Mouse (Mus musculus): ENCODE data around the gene Ush1c. TPM values are rescaled to one million over a fixed set of nuclear protein-coding genes. Genes with fewer than 3 reads are reported as not detected.
"Not testable (repeated sequence)": the region's sequence is repeated elsewhere in the genome, so short reads cannot be mapped to it uniquely, and the experiment has no call there.

Gene Ush1c
- polyA plus RNA-seq, 1 experiment from 2014 or later = 36.8 TPM

DNA sequence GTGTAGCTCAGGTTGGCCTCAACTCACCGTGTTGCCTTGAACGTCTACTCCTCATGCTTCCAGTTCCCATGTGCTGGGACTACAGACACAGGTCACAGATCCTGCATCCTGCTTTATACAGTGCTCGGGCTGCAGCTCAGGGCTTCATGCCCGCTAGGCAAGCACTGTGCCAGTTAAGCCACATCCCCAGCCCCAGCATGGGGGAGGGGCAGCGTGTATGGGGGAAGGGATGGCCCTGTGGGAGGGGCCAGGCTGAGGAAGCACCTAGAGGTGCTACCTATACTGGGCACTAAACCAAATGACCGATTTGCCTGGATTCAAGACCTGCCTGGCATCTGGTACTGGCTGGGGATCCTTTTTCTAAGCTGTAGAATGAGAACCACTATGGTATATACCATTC lies 38.3 kb downstream of the Ush1c start:
- Histone ChIP-seq H3K27ac (ENCODE audit: low read depth) (no peak overlapping the region), H3K4me1 (replicated peaks; ENCODE audit: control insufficient read depth, insufficient read depth, low read length) (no peaks in the 10 kb centered on the region), H3K9ac (ENCODE audit: low read length) (no peak overlapping the region), H3K4me2 (ENCODE audit: low read length) (no peak overlapping the region), H3K27me3 (replicated peaks; ENCODE audit: control insufficient read depth, insufficient read depth, low read length) (no peaks in the 10 kb centered on the region), H3K4me3 (ENCODE audit: low read depth, low read length) (no peak overlapping the region), H3K36me3 (ENCODE audit: control insufficient read depth, insufficient read depth, low read length) (no peaks in the 10 kb centered on the region), H3K9me3 (ENCODE audit: control insufficient read depth, low read length) (no peaks in the 10 kb centered on the region)
- ATAC-seq (replicated peaks; ENCODE audit: low FRiP score, low TSS enrichment, low read depth) = no peak
- WGBS = 73% methylated on average over 6 of the region's 6 CpGs
- DNase-seq (ENCODE audit: low spot score) = no peak

DNA sequence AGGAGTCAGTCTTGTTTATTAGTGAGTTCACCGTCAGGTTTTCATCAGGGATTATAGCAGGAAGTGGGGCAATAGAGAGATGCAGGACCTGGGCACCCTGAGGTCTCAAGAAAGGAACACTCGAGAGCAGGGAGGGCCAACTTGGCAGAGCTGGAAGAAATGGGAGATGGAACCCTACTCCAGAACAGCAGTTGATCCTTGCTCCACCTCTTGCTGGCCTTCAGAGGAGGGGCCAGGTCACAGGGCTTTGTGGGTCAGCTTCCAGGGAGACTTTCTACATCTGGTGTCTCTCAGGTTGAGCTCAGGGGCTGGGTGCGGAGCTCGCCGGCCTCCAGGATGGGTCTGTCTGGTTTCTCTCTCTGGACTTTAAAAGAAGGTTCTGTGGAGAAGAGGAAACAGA lies 42.9 kb downstream of the Ush1c start:
- Histone ChIP-seq H3K9me3 (ENCODE audit: control insufficient read depth, low read length) (no peaks in the 10 kb centered on the region), H3K4me2 (ENCODE audit: low read length) (no peak overlapping the region), H3K4me3 (ENCODE audit: low read depth, low read length) (no peak overlapping the region), H3K4me1 (replicated peaks; ENCODE audit: control insufficient read depth, insufficient read depth, low read length) (no peaks in the 10 kb centered on the region), H3K27ac (ENCODE audit: low read depth) (no peak overlapping the region), H3K9ac (ENCODE audit: low read length) (no peak overlapping the region), H3K27me3 (replicated peaks; ENCODE audit: control insufficient read depth, insufficient read depth, low read length) (no peaks in the 10 kb centered on the region), H3K36me3 (ENCODE audit: control insufficient read depth, insufficient read depth, low read length) (no peaks in the 10 kb centered on the region)
- DNase-seq (ENCODE audit: low spot score) (no peak), ATAC-seq (replicated peaks; ENCODE audit: low FRiP score, low TSS enrichment, low read depth) (no peak)
- WGBS = 72% methylated on average over 5 of the region's 5 CpGs

DNA sequence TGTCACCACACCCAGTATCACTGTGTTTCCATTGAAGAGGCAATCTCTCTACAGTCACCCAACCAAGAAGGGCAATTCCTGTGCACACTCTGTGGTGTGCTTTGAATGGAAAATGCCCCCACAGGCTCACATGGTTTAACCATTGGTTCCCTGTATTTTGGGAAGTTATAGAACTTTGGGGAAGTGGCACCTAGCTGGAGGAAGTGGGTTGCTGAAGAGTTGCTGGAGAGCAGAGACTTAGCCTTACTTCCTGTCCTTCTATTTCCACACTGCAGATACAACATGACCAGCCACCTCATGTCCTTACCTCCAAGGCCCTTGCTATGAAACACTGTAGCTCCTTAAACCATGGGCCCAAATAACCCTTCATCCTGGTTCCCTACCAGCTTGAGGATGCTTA lies 54.1 kb downstream of the Ush1c start:
- H3K9ac ChIP-seq (ENCODE audit: low read length) = no peak overlapping the region
- H3K27ac ChIP-seq (ENCODE audit: low read depth) = no peak overlapping the region

DNA sequence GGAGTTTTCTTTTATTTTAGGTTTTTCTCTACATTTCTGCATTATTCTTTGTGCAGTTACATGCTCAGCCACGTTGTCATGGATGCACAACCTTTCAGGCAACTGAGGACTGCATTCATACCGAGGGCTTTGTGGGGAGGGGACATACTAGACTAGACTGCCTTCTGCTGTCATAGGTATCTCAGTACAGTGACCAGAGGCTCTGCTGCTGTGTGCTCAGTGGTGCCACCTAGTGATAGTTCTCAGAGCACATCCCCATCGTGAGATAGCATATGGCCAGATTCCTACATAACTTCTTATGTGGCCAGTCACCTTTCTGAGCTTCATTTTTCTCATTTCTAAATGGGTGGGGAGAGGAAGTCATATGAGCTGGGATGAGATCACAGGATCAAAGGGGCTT lies 56.7 kb downstream of the Ush1c start:
- H3K27me3 ChIP-seq (replicated peaks; ENCODE audit: control insufficient read depth, insufficient read depth, low read length) = peaks cover 30% of the 10 kb centered on the region
- no peaks in the 10 kb centered on the region for H3K9me3 ChIP-seq (ENCODE audit: control insufficient read depth, low read length)
- H3K27ac ChIP-seq (ENCODE audit: low read depth) = no peak overlapping the region
- no peak overlapping the region for H3K4me3 ChIP-seq (ENCODE audit: low read depth, low read length)
- H3K9ac ChIP-seq (ENCODE audit: low read length) = no peak overlapping the region
- no peak for ATAC-seq (replicated peaks; ENCODE audit: low FRiP score, low TSS enrichment, low read depth)
- H3K4me2 ChIP-seq (ENCODE audit: low read length) = no peak overlapping the region
- WGBS = 4% methylated on average over 3 of the region's 3 CpGs
- H3K4me1 ChIP-seq (replicated peaks; ENCODE audit: control insufficient read depth, insufficient read depth, low read length) = peaks cover 5% of the 10 kb centered on the region
- H3K36me3 ChIP-seq (ENCODE audit: control insufficient read depth, insufficient read depth, low read length) = no peaks in the 10 kb centered on the region
- DNase-seq (ENCODE audit: low spot score) = peak; percentile 71

More for the DNA sequence above, 54.1 kb downstream of the Ush1c start:
- H3K4me2 ChIP-seq (ENCODE audit: low read length) = no peak overlapping the region
- no peaks in the 10 kb centered on the region for H3K36me3 ChIP-seq (ENCODE audit: control insufficient read depth, insufficient read depth, low read length)
- peaks cover 5% of the 10 kb centered on the region for H3K4me1 ChIP-seq (replicated peaks; ENCODE audit: control insufficient read depth, insufficient read depth, low read length)
- no peaks in the 10 kb centered on the region for H3K9me3 ChIP-seq (ENCODE audit: control insufficient read depth, low read length)
- no peak for DNase-seq (ENCODE audit: low spot score)
- peaks cover 18% of the 10 kb centered on the region for H3K27me3 ChIP-seq (replicated peaks; ENCODE audit: control insufficient read depth, insufficient read depth, low read length)
- no peak for ATAC-seq (replicated peaks; ENCODE audit: low FRiP score, low TSS enrichment, low read depth)
- H3K4me3 ChIP-seq (ENCODE audit: low read depth, low read length) = no peak overlapping the region

DNA sequence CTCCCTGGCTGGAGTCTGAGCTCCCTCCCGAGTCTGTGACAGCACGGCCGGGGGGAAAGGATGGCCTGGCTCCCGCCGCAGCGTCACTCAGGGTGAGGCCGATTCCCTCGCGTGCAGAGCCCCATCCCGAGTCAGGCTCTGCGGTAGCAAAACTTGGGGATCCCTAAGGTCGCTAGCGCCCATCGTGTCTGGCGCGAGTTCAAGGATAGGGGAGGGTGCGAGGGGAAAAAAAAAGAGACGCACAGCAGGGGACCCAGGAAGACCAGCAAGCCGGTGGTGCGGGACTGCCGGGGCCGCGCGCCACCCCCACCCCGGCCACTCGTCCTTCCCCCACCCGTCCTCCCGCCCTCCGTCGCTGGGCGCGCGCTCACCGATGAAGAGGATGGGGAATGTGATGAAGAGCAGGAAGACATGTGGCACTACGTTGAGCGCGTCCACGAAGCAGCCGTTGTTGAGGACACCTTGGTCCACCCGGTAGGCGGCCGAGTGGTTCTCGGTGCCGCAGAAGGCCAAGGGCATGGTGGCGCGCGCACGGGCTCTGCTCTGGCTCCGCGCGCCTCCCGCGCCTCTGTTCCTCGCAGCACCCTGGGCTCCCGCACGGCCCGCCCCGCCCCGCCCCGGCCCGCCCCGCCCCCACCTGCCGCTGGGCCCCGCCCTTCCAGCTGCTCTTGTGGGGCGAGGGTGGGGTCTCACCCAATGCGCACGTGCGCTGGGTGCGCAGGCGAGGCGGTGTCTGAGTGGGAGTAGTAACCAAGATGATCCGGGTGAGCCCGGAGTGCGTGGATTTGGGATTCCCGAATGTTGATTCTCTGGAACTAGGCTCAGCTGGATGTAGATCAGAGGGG lies 58.6 kb downstream of the Ush1c start, which contains the start of gene Abcc8:
TSS of gene Abcc8 (minus strand) at position 603 of the 845 bp plus-strand sequence.
- peaks cover 30% of the 10 kb centered on the region for H3K27me3 ChIP-seq (replicated peaks; ENCODE audit: control insufficient read depth, insufficient read depth, low read length)

DNA sequence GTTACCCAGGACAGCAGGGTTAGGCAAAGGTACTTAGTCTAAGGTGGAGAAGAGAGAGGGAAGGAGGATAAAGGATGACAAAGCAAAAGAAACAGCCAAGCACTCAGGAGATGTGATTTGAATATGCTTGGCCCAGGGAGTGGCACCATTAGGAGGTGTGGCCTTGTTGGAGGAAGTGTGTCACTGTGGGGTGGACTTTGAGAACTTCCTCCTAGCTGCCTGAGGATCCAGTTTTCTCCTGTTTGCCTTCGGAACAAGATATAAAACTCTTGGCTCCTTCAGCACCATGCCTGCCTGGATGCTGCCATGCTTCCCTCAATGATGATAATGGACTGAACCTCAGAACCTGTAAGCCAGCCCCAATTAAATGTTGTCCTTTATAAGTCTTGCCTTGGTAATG lies 69.3 kb downstream of the Ush1c start:
- H3K4me3 ChIP-seq (ENCODE audit: low read depth, low read length); ATAC-seq (replicated peaks; ENCODE audit: low FRiP score, low TSS enrichment, low read depth); H3K9me3 ChIP-seq (ENCODE audit: control insufficient read depth, low read length); H3K4me1 ChIP-seq (replicated peaks; ENCODE audit: control insufficient read depth, insufficient read depth, low read length); H3K27ac ChIP-seq (ENCODE audit: low read depth); H3K27me3 ChIP-seq (replicated peaks; ENCODE audit: control insufficient read depth, insufficient read depth, low read length); H3K36me3 ChIP-seq (ENCODE audit: control insufficient read depth, insufficient read depth, low read length); H3K4me2 ChIP-seq (ENCODE audit: low read length); H3K9ac ChIP-seq (ENCODE audit: low read length); DNase-seq (ENCODE audit: low spot score): not testable (repeated sequence)
- WGBS = 71% methylated on average over 1 of the region's 1 CpGs

More for the DNA sequence above, 58.6 kb downstream of the Ush1c start, which contains the start of gene Abcc8:
- Histone ChIP-seq H3K36me3 (ENCODE audit: control insufficient read depth, insufficient read depth, low read length) (no peaks in the 10 kb centered on the region), H3K9ac (ENCODE audit: low read length) (no peak within 1 kb of the TSS), H3K4me1 (replicated peaks; ENCODE audit: control insufficient read depth, insufficient read depth, low read length) (peaks cover 5% of the 10 kb centered on the region), H3K4me2 (ENCODE audit: low read length) (peak within 1 kb of the TSS; percentile 83), H3K4me3 (ENCODE audit: low read depth, low read length) (peak within 1 kb of the TSS; percentile 42), H3K9me3 (ENCODE audit: control insufficient read depth, low read length) (no peaks in the 10 kb centered on the region), H3K27ac (ENCODE audit: low read depth) (no peak within 1 kb of the TSS)
- DNase-seq (ENCODE audit: low spot score) (peak; percentile 57), ATAC-seq (replicated peaks; ENCODE audit: low FRiP score, low TSS enrichment, low read depth) (peak; percentile 79)
- under 1% methylated on average over 65 of the region's 75 CpGs for WGBS

DNA sequence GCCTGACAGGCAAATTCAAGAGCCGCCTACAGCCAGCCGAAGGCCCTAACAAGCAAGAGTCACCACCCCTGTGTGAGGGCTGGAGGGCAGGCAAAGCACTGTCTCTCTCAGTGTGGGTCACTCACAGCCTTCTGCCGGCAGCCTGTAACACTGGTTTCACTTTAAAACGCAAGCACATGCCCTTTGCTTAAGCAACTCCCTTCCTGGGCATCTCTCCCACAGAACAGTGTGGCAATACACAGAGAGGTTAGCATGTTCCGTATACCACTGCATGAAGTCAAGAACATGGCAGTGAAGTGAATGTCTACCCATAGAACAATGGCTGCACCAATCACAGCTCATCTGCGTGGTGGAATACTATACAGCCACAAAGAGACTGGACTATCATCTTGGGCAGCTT lies 69.9 kb downstream of the Ush1c start:
- Histone ChIP-seq H3K27ac (ENCODE audit: low read depth) (no peak overlapping the region), H3K4me1 (replicated peaks; ENCODE audit: control insufficient read depth, insufficient read depth, low read length) (no peaks in the 10 kb centered on the region), H3K9me3 (ENCODE audit: control insufficient read depth, low read length) (no peaks in the 10 kb centered on the region), H3K4me3 (ENCODE audit: low read depth, low read length) (no peak overlapping the region), H3K9ac (ENCODE audit: low read length) (no peak overlapping the region), H3K4me2 (ENCODE audit: low read length) (no peak overlapping the region), H3K27me3 (replicated peaks; ENCODE audit: control insufficient read depth, insufficient read depth, low read length) (no peaks in the 10 kb centered on the region), H3K36me3 (ENCODE audit: control insufficient read depth, insufficient read depth, low read length) (no peaks in the 10 kb centered on the region)
- ATAC-seq (replicated peaks; ENCODE audit: low FRiP score, low TSS enrichment, low read depth) (no peak), DNase-seq (ENCODE audit: low spot score) (no peak)
- whole genome bisulfite sequencing = 87% methylated on average over 6 of the region's 6 CpGs

DNA sequence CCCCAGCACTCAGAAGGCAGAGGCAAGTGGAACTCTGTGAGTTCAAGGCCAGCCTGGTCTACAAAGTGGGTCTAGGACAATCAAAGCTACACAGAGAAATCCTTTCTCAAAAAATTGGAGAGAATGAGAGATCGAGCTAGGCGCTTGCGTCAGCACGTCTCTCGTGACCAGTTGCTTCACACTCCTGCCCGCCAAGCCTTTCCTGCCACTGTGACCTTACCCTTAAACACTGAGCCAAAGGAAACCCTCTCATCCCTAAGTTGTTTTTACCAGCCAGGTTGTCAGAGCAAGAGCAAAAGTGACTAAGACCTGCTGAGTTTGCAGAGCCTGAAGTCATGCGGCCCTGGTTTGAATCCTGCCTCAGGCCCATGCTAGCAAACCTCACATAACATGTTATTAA lies 70.4 kb downstream of the Ush1c start:
- no peak overlapping the region for H3K4me2 ChIP-seq (ENCODE audit: low read length)
- no peaks in the 10 kb centered on the region for H3K36me3 ChIP-seq (ENCODE audit: control insufficient read depth, insufficient read depth, low read length)
- no peaks in the 10 kb centered on the region for H3K4me1 ChIP-seq (replicated peaks; ENCODE audit: control insufficient read depth, insufficient read depth, low read length)
- no peak for DNase-seq (ENCODE audit: low spot score)
- 92% methylated on average over 7 of the region's 7 CpGs for WGBS
- H3K4me3 ChIP-seq (ENCODE audit: low read depth, low read length) = no peak overlapping the region
- H3K9ac ChIP-seq (ENCODE audit: low read length) = no peak overlapping the region
- no peak for ATAC-seq (replicated peaks; ENCODE audit: low FRiP score, low TSS enrichment, low read depth)
- H3K27ac ChIP-seq (ENCODE audit: low read depth) = no peak overlapping the region
- no peaks in the 10 kb centered on the region for H3K9me3 ChIP-seq (ENCODE audit: control insufficient read depth, low read length)
- H3K27me3 ChIP-seq (replicated peaks; ENCODE audit: control insufficient read depth, insufficient read depth, low read length) = no peaks in the 10 kb centered on the region

DNA sequence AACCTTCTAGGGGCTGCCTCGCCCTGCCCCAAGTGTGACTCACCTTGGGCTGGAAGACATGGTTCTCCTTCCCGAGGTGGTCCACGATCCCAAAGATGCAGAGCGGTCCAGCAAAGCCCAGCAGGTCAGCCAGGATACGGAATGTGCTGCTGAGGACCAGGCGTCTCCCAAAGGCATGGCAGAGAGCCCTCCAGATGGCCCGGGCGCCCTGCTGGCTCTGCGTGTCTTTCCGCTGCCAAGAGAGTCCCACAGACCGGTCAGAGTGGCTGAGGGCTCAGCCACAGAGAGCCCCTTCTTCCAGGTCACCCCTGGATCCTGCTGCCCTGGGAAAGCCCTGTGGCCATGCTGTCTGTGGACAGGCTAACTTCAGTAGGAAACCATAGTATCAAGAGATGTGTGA lies 72.4 kb downstream of the Ush1c start:
- Histone ChIP-seq H3K4me3 (ENCODE audit: low read depth, low read length) (no peak overlapping the region), H3K27ac (ENCODE audit: low read depth) (no peak overlapping the region), H3K9me3 (ENCODE audit: control insufficient read depth, low read length) (no peaks in the 10 kb centered on the region), H3K4me2 (ENCODE audit: low read length) (no peak overlapping the region), H3K27me3 (replicated peaks; ENCODE audit: control insufficient read depth, insufficient read depth, low read length) (no peaks in the 10 kb centered on the region), H3K4me1 (replicated peaks; ENCODE audit: control insufficient read depth, insufficient read depth, low read length) (no peaks in the 10 kb centered on the region), H3K9ac (ENCODE audit: low read length) (no peak overlapping the region), H3K36me3 (ENCODE audit: control insufficient read depth, insufficient read depth, low read length) (no peaks in the 10 kb centered on the region)
- DNase-seq (ENCODE audit: low spot score) (no peak), ATAC-seq (replicated peaks; ENCODE audit: low FRiP score, low TSS enrichment, low read depth) (no peak)
- WGBS = 93% methylated on average over 11 of the region's 11 CpGs
